Mouse (Mus musculus): ENCODE data around the gene Tmem186.

DNA sequence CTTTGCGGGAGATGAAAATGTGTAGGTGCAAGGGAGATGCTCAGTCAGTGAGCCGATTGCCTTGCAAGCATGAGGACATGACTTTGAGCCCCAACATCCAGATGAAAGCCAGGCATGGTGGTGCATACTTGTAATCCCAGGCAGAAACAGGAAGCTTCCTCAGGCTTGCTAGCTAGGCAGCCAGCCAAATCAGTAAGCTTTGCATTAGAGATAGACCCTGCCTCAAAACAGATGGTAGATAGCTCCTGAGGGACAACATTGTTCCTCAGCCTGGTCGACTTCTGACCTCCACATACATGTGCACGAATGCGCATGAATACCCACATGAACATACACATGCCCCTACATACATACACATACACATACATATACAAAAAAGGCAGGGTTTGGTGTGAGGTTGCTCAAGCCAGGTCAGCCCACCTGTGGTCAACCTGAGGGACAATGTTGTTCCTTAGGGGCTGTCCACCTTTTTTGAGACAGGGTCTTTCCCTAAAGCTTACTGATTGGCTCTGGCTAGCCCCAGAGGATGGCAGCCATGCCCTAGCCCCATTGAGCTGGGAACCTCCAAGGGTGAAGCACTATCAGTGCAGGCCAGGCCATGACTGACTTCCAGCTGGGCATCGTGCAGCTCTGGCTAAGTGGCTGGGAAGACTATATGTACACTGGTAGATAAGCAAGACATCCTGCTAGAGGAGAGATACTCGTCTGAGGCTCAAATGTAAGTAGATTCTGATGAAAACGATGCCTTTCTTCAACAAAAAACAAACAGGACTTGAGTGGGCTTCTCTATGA is 25.1 kb downstream of the Tmem186 start:
- TF ChIP-seq USF1 (IDR thresholded peaks at IDR 0.05; ENCODE audit: low read depth) (no peak), POLR2A (IDR thresholded peaks at IDR 0.05; ENCODE audit: insufficient read length, low read depth) (no peak), TCF3 (IDR thresholded peaks at IDR 0.05; ENCODE audit: insufficient read length, low read depth) (no peak), MYOD1 (IDR thresholded peaks at IDR 0.05; ENCODE audit: control insufficient read depth in 1 of 3, insufficient read length in 2 of 3, low read depth in 2 of 3) (no peak), E2F4 (IDR thresholded peaks at IDR 0.05; ENCODE audit: insufficient read depth) (no peak), POLR2AphosphoS2 (IDR thresholded peaks at IDR 0.05; ENCODE audit: insufficient read length, low read depth) (no peak), CEBPB (IDR thresholded peaks at IDR 0.05; ENCODE audit: insufficient read depth, poor library complexity, severe bottlenecking) (no peak), MYOG (IDR thresholded peaks at IDR 0.05; ENCODE audit: control insufficient read depth in 1 of 3, insufficient read depth in 1 of 3, insufficient read length in 2 of 3, low read depth in 2 of 3) (no peak), TCF12 (IDR thresholded peaks at IDR 0.05; ENCODE audit: insufficient read depth, poor library complexity, severe bottlenecking) (no peak)
